Comparison of ENCODE assay signal across 8 mouse cellular contexts in genomic region chr19:5690343-5690735, GRCm38 (mm10). TPM values are rescaled to one million over a fixed set of nuclear protein-coding genes. Genes with fewer than 3 reads are reported as not detected.
DNase-seq lines count a peak whose midpoint lies in the region; ATAC-seq and TF ChIP-seq lines count a peak whose summit lies in the region.

No protein-coding gene starts in this region.

- no peaks in the 10 kb centered on the region for H3K9me3 ChIP-seq in lung, embryonic 14.5 days (ENCODE audit: low read depth, low read length)
- H3K9me3 ChIP-seq in hindbrain, embryonic 14.5 days (ENCODE audit: control insufficient read depth, low read length): no peaks in the 10 kb centered on the region

- H3K27me3 ChIP-seq in lung, embryonic 14.5 days (ENCODE audit: insufficient read depth, low read length): no peaks in the 10 kb centered on the region
- no peaks in the 10 kb centered on the region for H3K27me3 ChIP-seq in hindbrain, embryonic 14.5 days (ENCODE audit: control insufficient read depth, insufficient read depth, low read length)

- peaks cover 16% of the 10 kb centered on the region; the same call in 1 of the 2 replicates for H3K4me1 ChIP-seq in lung, embryonic 14.5 days (ENCODE audit: insufficient read depth)
- peaks cover 32% of the 10 kb centered on the region for H3K4me1 ChIP-seq in hindbrain, embryonic 14.5 days (replicated peaks; ENCODE audit: control insufficient read depth, insufficient read depth, low read length)

- peak overlapping the region; percentile 97 for H3K4me2 ChIP-seq in lung, embryonic 14.5 days
- H3K4me2 ChIP-seq in hindbrain, embryonic 14.5 days (replicated peaks): peak overlapping the region; percentile 99

- 49% methylated on average over 15 of the region's 15 CpGs for WGBS in lung, embryonic 14.5 days
- 73% methylated on average over 15 of the region's 15 CpGs for WGBS in hindbrain, embryonic 14.5 days

- peaks cover 57% of the 10 kb centered on the region for H3K36me3 ChIP-seq in lung, embryonic 14.5 days (ENCODE audit: insufficient read depth)
- peaks cover 35% of the 10 kb centered on the region for H3K36me3 ChIP-seq in hindbrain, embryonic 14.5 days (replicated peaks; ENCODE audit: control insufficient read depth, insufficient read depth)

- TF ChIP-seq CTCF in lung, embryonic 14.5 days (IDR thresholded peaks at IDR 0.05; ENCODE audit: low read depth): no peak

- ATAC-seq in lung, embryonic 14.5 days (ENCODE audit: insufficient read depth): no peak
- no peak for ATAC-seq in hindbrain, embryonic 14.5 days (ENCODE audit: low FRiP score)

- no peak for DNase-seq in lung, embryonic 14.5 days
- DNase-seq in lung, postnatal 25 days (ENCODE audit: low spot score): no peak
- peak; percentile 23 to 34 for DNase-seq in cerebellum, postnatal 36 days
- DNase-seq in hindbrain, embryonic 14.5 days (ENCODE audit: low spot score): no peak
- DNase-seq in lung, postnatal 14 days: peak; percentile 11
- no peak for DNase-seq in spleen, postnatal 36 days (ENCODE audit: low spot score in 2 of 2)
- DNase-seq in embryo, embryonic 11 days: no peak
- DNase-seq in adrenal gland, adult 2 months: no peak

- peak overlapping the region; percentile 92 for H3K4me3 ChIP-seq in lung, embryonic 14.5 days (ENCODE audit: low read depth, low read length)
- peak overlapping the region; percentile 97 for H3K4me3 ChIP-seq in hindbrain, embryonic 14.5 days (replicated peaks; ENCODE audit: low read length)

- H3K27ac ChIP-seq in lung, embryonic 14.5 days (ENCODE audit: low read depth): peak overlapping the region; percentile 94
- peak overlapping the region; percentile 71; the same call in 1 of the 2 replicates for H3K27ac ChIP-seq in hindbrain, embryonic 14.5 days

- H3K9ac ChIP-seq in lung, embryonic 14.5 days: peak overlapping the region; percentile 88
- peak overlapping the region; percentile 78 for H3K9ac ChIP-seq in hindbrain, embryonic 14.5 days

RNA-seq across cellular contexts. Expression of gene Pcnx3, which starts 1.6 kb away (rescaled TPM):
- 28.4 and 35.2 TPM in 2 replicates for polyA plus RNA-seq in lung, embryonic 14.5 days (2014; fragmentation: Nextera tagmentation; extraction: Ambion mirVana)
- 28.3 and 32.1 TPM in 2 replicates for polyA plus RNA-seq in hindbrain, embryonic 14.5 days (2014; fragmentation: Nextera tagmentation; extraction: Ambion mirVana)
- 10 to 100 TPM; 88.9 to 90.8 TPM for total RNA-seq in adrenal gland, adult 2 months (2021)
- polyA plus RNA-seq in adrenal gland, adult 2 months (2012; rRNA removed): 330 and 358 TPM in 2 replicates

RNA-seq across cellular contexts. Expression of gene Map3k11, which starts 1.8 kb away (rescaled TPM):
- 36.6 TPM in 2 replicates for polyA plus RNA-seq in lung, embryonic 14.5 days (2014; fragmentation: Nextera tagmentation; extraction: Ambion mirVana)
- polyA plus RNA-seq in hindbrain, embryonic 14.5 days (2014; fragmentation: Nextera tagmentation; extraction: Ambion mirVana): 11.4 and 11.5 TPM in 2 replicates
- total RNA-seq in adrenal gland, adult 2 months (2021): 10 to 100 TPM; 42.6 to 44.2 TPM
- 102 and 104 TPM in 2 replicates for polyA plus RNA-seq in adrenal gland, adult 2 months (2012; rRNA removed)

RNA-seq across cellular contexts. Expression of gene Kcnk7, which starts 13.8 kb away (rescaled TPM):
- polyA plus RNA-seq in lung, embryonic 14.5 days (2014; fragmentation: Nextera tagmentation; extraction: Ambion mirVana): 0.32 and 0.47 TPM in 2 replicates
- polyA plus RNA-seq in hindbrain, embryonic 14.5 days (2014; fragmentation: Nextera tagmentation; extraction: Ambion mirVana): 0.36 TPM in 1 of 2 replicates, not detected in the other
- not detected for total RNA-seq in adrenal gland, adult 2 months (2021)
- polyA plus RNA-seq in adrenal gland, adult 2 months (2012; rRNA removed): not detected in 2 replicates

RNA-seq across cellular contexts. Expression of gene Sipa1, which starts 26.8 kb away (rescaled TPM):
- polyA plus RNA-seq in lung, embryonic 14.5 days (2014; fragmentation: Nextera tagmentation; extraction: Ambion mirVana): 40.4 and 49.3 TPM in 2 replicates
- 12.7 and 16.2 TPM in 2 replicates for polyA plus RNA-seq in hindbrain, embryonic 14.5 days (2014; fragmentation: Nextera tagmentation; extraction: Ambion mirVana)
- 10 to 100 TPM; 39.8 to 62.1 TPM for total RNA-seq in adrenal gland, adult 2 months (2021)
- 165 and 177 TPM in 2 replicates for polyA plus RNA-seq in adrenal gland, adult 2 months (2012; rRNA removed)

RNA-seq across cellular contexts. Expression of gene Ehbp1l1, which starts 35.8 kb away (rescaled TPM):
- polyA plus RNA-seq in lung, embryonic 14.5 days (2014; fragmentation: Nextera tagmentation; extraction: Ambion mirVana): 15.5 and 17.4 TPM in 2 replicates
- polyA plus RNA-seq in hindbrain, embryonic 14.5 days (2014; fragmentation: Nextera tagmentation; extraction: Ambion mirVana): 9.2 and 12.5 TPM in 2 replicates
- 10 to 100 TPM; 30.3 to 31.6 TPM for total RNA-seq in adrenal gland, adult 2 months (2021)
- polyA plus RNA-seq in adrenal gland, adult 2 months (2012; rRNA removed): 47.6 and 49.2 TPM in 2 replicates

Comparison
In these comparisons a context has a peak if more than half of its experiments do, and no peak if none do; other contexts are left out.
1. DNase-seq: peak in cerebellum, postnatal 36 days (2 of 2) and lung, postnatal 14 days (single experiment); none in lung, embryonic 14.5 days (single experiment), lung, postnatal 25 days (single experiment), hindbrain, embryonic 14.5 days (single experiment), spleen, postnatal 36 days (0 of 2), embryo, embryonic 11 days (single experiment) and adrenal gland, adult 2 months (single experiment).